Mouse (Mus musculus) frontal cortex, postnatal 36 days (tissue): ENCODE measurements around the gene Mob4.

ENCODE experiments used
- DNase-seq, 2 experiments: peaks; one replicate each; pipeline ENCODE4 v3.0.0; 2022; ENCODE audit warnings: low spot score in 2 of 2

Mob4 gene

DNA sequence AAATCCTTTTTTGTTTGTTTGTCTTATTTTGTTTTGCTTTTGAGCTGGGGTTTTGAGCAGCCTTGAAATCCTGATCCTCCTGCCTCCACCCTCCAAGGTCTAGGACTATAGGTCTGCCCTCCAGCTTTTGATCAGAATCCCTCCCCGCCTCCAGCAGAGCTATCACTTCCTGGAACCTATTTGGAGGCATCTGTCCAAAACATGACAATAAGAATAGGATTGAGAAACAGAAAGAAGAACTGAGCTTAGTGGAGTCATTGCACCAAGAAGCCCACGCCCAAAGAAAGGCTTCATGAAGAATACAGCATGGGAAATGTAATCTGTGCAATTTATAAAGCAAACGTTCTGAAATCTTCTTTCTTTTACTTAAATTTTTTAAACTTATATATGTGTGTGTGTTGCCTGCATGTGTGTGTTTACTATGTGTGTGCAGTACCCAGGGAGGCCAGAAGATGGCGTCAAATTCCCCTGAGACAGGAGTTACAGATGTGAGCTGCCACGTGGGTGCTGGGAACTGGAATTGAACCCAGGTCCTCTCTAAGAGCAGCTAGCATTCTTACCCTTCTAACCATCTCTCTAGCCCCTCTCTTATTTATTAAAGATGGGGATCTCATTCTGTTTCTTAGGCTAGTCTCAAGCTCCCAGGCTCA lies 49.0 kb downstream of the Mob4 start:
- no peak for DNase-seq

DNA sequence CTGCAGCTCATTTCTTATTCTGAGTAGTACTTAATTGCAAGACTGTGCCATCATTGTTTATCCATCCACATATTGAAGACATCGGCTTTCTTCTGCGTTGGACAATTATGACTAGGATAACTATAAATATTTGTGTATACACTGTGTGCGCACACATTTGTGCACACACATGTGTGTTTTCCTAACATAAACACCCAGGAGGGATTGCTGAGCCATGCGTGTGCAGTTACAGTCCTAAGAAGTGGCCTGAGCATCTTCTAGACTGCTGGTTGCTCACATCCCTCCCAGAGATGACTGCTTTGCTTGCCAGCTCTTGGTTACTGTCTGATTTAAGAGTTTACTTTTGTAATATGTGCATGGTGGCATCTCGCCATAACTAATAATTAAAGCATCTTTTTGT lies 51.4 kb downstream of the Mob4 start:
- DNase-seq: no peak

DNA sequence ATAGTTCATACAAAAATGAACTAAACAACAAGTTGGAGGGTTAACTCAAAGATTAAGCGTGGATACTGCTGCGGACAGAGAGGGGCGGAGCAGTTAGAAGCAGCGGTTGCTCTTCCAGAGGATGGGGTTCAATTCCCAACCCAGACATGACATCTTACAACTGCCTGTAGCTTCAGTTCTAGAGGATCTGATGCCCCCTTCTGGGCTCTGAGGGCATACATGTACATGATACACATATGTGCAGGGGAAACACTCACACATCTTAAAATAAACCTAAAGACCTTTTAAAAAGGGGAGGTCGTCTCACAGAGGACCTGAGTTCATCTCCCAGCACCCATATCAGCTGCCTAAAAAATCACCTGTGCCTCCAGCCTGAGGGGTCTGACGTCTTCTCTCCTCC lies 54.7 kb downstream of the Mob4 start:
- DNase-seq: no peak

DNA sequence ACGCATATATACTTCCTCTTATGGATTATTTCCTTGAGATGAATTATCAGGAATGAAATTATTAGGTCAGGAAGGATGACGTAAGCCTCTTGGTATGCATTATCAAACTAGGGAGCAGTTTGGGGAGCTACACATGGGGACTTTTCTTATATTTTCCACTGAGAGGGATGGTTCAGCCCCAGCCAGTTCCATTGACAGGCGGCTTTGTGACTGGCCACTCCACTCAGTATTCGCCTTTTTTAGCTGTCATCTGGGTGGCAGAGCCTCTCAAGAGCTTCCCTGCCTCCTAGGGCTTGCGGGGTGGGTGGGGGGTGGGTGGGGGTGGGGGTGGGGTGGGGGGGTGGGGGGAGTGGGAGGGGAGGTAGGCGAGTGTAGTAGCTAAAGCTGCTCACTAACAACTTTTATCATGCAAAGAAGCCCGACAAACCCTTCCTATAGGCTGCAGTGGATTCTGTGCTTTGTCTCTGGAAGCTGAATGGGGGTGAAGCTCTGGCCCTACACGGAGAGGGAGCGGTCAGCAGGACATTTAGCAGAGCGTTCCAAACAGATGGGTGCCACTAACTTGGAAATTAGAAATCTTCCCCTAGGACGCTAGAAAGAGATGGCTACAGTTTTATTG lies 55.7 kb downstream of the Mob4 start:
- no peak for DNase-seq

DNA sequence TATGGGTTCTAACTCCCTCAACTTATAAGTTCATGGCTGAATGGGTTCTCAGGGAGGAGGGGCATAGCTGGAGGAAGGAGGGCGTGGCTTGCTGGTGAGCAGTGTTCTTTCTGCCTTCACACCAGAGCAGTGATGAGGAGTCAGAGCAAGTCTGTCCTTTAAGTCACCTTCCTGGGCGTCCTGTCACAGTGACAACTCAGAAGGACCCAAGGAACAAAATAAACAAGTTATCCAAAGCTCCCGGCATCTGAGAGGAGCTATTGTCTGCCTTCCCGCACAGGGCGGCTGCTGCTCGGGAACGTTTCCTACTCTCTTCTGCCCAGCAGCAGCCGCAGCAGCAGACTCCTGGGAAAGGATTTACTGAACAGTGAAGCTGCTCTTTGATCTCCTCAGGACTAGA lies 61.0 kb downstream of the Mob4 start:
- DNase-seq: no peak

DNA sequence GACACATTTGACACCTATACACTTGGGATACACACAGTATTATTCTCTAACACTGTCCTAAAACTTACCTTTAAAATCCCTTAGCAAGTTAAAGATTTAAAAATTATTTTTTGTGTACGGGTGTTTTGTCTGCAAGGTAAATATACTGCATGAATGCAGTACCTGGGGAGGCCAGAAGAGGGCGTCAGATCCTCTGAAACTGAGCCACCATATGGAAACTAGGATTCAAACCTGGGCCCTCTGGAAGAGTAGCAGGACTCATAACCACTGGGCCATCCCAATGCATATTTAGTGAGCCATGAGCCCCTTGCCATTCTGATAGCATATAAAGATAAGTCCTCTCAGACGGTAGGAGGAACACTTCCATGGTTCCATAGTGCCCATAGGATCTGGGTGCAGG lies 61.8 kb downstream of the Mob4 start:
- DNase-seq: no peak

DNA sequence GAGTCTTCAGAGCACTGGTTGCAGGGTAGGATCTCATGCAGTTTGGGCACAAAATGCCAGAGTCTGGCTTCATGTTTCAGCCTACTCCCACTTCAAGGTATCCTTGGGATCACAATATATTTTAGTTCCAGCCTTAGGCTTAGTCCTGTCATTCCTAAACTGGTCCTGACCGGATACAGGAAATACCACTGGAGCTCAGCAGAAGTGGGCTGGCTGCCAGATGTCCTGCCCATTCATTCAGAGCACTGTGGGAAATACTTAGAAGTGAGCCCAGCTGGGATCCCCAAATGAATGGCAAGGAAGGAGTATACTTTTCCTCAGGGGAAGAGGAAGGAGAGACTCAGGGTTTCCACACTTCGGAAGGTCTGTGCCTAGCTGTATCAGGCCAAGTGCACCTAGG lies 62.3 kb downstream of the Mob4 start:
- DNase-seq: no peak

DNA sequence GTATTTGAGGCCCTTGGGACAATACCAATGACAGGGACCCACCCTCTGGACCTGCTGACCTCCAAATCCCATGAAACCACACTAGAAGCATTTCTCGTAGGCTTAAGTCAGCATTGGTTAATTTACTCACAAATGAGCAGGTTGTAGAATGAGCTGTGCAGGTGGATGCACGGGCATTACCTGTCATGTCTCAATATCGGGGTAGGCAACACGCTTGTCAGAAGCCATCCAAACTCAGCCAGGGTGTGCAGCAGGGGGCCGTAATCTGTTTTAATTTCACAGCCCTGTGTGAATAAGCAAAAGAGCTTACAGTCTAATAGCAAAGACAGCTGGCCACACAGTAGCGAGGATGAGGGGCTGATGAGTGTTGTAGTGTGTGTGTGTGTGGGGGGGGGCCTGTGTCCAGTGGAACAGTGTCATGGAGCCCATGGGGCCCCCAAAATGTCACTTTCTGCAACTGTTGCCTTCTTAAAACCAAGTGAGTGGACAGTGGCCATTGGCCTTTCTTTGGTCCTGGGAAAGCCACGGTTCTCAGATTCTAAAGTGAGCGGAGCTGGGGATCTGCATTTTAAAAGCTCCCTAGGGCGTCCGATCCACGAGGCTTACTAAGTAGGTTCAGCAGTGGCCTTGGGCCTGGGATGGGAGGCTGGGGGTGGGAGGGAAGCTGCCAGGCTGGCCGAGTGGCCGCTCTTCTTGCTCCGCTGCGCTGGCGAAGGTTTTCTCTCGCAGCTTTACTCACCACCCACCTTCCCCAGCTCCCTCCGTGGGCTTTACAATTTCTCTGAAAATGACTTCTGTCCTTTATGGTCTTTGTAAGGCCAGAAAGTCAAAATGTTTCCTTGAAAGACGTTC lies 63.3 kb downstream of the Mob4 start:
- DNase-seq: no peak

DNA sequence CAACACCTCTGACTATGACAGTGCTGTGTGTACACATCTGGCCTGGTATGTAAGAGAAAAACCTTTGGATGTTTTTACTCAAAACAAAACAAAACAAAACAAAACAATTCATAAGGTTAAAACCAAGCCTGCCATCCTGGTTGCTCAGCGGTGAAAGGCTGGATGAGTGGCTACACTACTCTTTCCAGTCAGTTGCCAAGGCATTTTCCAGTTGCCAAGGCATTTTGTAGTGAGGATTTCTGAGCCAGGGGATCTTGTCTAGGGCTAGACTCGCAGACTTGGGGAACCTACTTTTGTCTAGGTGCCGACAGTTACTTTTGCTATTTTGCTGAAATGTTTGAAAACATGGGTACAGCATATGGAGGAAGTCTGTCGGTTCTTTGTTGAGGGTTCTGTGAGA lies 64.0 kb downstream of the Mob4 start:
- no peak for DNase-seq

DNA sequence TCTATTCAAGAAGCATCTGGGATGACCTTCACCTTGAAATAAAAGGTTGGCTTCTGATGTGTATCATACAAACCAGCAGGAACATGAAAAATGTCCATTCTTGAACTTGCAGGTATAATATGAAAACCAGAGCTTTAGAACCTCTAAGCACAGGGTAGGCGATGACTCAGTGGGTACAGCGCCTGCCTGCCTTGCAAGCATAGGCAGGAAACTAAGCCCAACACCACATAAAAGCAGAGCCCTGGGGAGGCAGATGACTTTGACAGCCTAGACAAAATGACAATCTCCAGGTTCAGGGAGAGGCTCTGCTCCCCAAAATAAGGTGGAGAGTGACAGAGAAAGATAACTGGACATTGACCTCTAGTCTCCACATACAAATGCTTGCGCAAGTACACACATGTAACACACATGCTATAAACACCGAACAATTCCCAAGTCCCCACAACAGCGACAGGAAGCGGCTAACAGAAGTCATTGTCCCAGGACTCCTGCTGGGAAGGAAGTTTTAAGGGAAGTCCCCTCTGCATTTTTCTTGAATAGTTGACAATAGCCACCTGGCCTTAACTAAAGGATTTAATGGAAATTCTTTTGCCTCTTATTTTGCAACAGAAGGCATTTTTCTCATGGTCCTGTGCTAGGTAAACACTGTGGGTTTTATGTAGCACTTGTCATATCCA lies 65.4 kb downstream of the Mob4 start:
- no peak for DNase-seq

DNA sequence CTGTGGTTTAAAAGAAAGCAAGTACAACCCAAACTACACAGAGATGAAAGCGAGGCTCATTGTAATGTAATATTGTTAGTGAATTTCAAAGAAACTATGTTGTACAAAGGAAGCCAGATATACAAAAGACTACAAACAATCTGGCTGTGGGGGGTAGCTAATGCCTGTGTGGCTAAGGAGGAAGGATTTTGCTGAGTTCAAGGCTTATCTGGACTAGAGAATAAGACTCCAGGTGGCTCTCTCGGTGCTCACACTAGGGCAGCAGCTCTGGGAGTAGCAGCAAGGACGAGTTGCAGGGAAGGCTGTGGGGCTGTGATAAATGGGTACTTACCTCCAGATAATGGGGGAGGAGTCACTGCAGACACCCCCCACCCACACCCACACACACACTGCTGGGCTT lies 67.7 kb downstream of the Mob4 start:
- no peak for DNase-seq

DNA sequence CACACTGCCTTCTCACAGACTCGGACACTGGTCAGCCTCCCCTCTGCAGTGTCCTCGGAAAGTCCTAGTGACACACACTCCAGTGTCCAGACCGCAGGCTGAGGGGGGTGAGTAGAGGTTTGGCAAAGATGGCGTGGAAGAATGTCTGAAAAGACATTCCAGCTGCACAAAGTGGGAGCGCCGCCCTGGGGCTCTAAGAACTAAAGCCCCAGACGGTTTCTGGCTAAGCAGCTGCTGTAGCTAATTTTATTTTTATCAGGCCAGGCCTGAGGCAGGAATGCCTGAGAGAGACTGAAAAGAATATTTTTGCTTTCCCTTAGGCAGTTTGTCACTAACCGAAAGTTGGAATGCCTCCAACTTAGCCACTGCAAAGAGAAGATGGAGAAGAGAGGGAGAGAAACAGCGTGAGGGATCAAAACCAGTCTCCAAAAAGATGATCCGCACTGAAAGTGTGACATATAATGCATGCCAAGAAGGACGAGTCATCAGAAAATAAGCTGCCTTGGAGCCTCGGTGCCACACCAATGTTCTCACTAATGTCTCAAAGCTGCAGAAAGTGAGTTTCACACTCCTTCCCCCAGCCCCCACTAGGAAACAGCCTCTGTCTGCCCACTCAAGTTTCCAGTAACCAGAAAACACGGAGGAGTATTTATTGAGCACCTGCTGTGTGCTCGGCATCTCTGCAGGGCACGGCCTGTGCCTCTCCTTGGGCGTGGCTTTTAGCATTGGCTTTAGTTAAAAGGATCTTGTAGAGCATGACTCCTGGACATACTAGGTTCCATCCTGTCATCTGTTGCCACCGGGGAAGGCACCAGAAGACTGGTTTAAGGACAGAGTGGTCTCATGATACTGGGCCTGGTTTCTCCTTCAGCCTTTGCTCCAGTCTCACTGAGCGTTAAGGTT lies 71.1 kb downstream of the Mob4 start:
- peak; percentile 54 to 69 for DNase-seq
